Mouse (Mus musculus) kidney, embryonic 14.5 days (tissue): ENCODE data around the gene Vmn1r199. TPM values are rescaled to one million over a fixed set of nuclear protein-coding genes. Genes with fewer than 3 reads are reported as not detected.
"Not testable (repeated sequence)": the region's sequence is repeated elsewhere in the genome, so short reads cannot be mapped to it uniquely, and the experiment has no call there.

Experiments
- ATAC-seq: fragments of 200-750 bp; cut with Nextera tagmentation; 2 replicates; pipeline ENCODE4 v1.8.0; 2017; ENCODE audit warnings: moderate number of reproducible peaks, mild to moderate bottlenecking, moderate TSS enrichment, moderate library complexity; ENCODE audit not compliant: low FRiP score, low TSS enrichment
- H3K27ac ChIP-seq: fragments of 300-500 bp; sonication (generic); 2 replicates; pipeline ENCODE4 v1.5.1; 2014; ENCODE audit warnings: low read depth, mild to moderate bottlenecking, low read length, moderate library complexity, mixed read lengths
- H3K27me3 ChIP-seq: fragments of 300-500 bp; sonication (generic); 2 replicates; pipeline ENCODE4 v1.6.1; 2014; ENCODE audit warnings: mild to moderate bottlenecking, low read length; ENCODE audit not compliant: control insufficient read depth, insufficient read depth
- H3K36me3 ChIP-seq: fragments of 300-500 bp; sonication (generic); 2 replicates; pipeline ENCODE4 v1.6.1; 2014; ENCODE audit warnings: low read length, mixed read lengths; ENCODE audit not compliant: control insufficient read depth, insufficient read depth
- H3K4me1 ChIP-seq: fragments of 300-500 bp; sonication (generic); 2 replicates; pipeline ENCODE4 v1.6.1; 2014; ENCODE audit warnings: low read length, mixed read lengths; ENCODE audit not compliant: control insufficient read depth, insufficient read depth
- H3K4me2 ChIP-seq: fragments of 300-500 bp; sonication (generic); replicated peaks from 2 replicates; pipeline ENCODE4 v1.6.1; 2014; ENCODE audit warnings: low read depth, mild to moderate bottlenecking, low read length
- H3K4me3 ChIP-seq: fragments of 300-500 bp; sonication (generic); 2 replicates; pipeline ENCODE4 v1.5.1; 2014; ENCODE audit warnings: mild to moderate bottlenecking, low read length
- H3K9ac ChIP-seq: fragments of 300-500 bp; sonication (generic); 2 replicates; pipeline ENCODE4 v1.6.1; 2014; ENCODE audit warnings: low read depth, mild to moderate bottlenecking, low read length, moderate library complexity
- H3K9me3 ChIP-seq: fragments of 300-500 bp; sonication (generic); 2 replicates; pipeline ENCODE4 v1.6.1; 2016; ENCODE audit warnings: low read length; ENCODE audit not compliant: control insufficient read depth
- WGBS: fragments of 180-500 bp; shearing (Covaris S2); extraction: QIAGEN DNeasy Blood & Tissue Kit; methylation state at CpG from one replicate; pipeline ENCODE4 v1.1.7; 2014; 5-methylcytosine and 5-hydroxymethylcytosine counted together
- polyA plus RNA-seq: library from polyadenylated mRNA; unstranded; fragments of >200 nt; fragmentation: Nextera tagmentation; extraction: Ambion mirVana; gene quantifications from 2 replicates; pipeline ENCODE4 v1.2.1, GENCODE M21; 2014

Vmn1r199 gene
- not detected in 2 replicates for polyA plus RNA-seq

DNA sequence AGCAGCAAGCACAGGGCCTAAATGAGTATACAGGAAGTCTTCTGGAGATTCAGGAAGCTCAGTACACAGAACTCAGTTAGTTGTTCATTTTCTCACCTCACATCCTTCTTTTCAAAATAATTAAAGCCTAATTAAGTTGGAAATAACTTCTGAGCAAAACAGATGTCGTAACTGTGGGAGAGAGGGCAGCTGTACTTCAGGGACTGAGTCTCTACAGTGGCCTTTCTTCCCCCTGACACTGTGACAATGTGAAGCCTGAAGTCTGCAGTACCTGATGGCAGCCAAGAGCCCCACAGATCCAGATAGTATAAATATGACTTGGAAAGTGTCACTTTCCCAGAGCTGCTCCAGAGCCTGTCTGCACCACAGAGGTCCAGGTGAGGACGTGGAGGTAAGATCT is at the start of gene Vmn1r199:
TSS of gene Vmn1r199 (plus strand) at position 301 of the 400 bp plus-strand sequence.
- no peaks in the 10 kb centered on the region for H3K27me3 ChIP-seq
- H3K9ac ChIP-seq, result no peak within 1 kb of the TSS
- H3K4me1 ChIP-seq, result no peaks in the 10 kb centered on the region
- H3K4me2 ChIP-seq, result no peak within 1 kb of the TSS
- H3K9me3 ChIP-seq, result no peaks in the 10 kb centered on the region
- H3K36me3 ChIP-seq, result no peaks in the 10 kb centered on the region
- no peak for ATAC-seq
- H3K27ac ChIP-seq, result no peak within 1 kb of the TSS
- WGBS, result 76% methylated on average over 2 of the region's 2 CpGs
- no peak within 1 kb of the TSS for H3K4me3 ChIP-seq

DNA sequence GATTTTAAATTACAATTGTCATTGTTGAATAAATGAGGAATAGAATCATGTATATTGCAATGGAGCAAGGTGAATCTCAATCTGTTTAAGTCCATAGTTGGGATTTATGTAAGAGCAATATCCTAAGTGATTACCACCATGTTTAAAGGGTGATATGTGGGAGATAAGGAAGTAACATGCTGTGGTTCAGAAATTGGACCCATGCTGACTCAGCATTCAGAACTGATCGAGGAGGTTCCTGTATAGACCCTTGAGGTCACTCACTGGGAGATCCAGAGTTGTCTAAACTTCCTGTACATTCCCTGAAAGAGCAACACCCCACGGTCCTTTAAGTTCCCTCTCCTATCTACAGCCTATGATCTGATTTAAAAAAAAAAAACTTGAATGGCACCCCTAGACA is 46.3 kb upstream of the Vmn1r199 start:
- Histone ChIP-seq H3K27ac (no peak overlapping the region), H3K36me3 (no peaks in the 10 kb centered on the region), H3K4me1 (no peaks in the 10 kb centered on the region), H3K9ac (no peak overlapping the region), H3K4me3 (no peak overlapping the region), H3K9me3 (no peaks in the 10 kb centered on the region), H3K27me3 (no peaks in the 10 kb centered on the region), H3K4me2 (no peak overlapping the region)
- 63% methylated on average over 2 of the region's 2 CpGs for WGBS
- ATAC-seq, result no peak

DNA sequence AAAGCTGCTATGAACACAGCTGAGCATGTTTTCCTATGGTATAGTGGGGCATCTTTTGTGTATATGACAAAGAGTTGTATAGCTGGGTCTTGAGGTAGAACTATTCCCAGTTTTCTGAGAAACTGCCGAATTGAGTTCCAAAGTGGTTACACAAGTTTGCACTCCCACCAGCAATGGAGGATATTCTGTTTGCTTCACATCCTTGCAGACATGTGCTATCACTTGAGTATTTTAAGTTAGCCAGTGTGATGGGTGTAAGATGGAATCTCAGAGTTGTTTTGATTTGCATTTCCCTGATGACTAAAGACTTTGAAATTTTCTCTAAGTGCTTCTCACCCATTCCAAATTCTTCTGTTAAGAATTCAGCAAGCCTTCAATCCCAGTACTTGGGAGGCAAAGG is 44.1 kb upstream of the Vmn1r199 start:
- Histone ChIP-seq H3K4me3 (no peak overlapping the region), H3K9ac (no peak overlapping the region), H3K27ac (no peak overlapping the region), H3K27me3 (no peaks in the 10 kb centered on the region), H3K4me2 (no peak overlapping the region), H3K4me1 (no peaks in the 10 kb centered on the region), H3K36me3 (no peaks in the 10 kb centered on the region), H3K9me3 (no peaks in the 10 kb centered on the region)
- ATAC-seq, result no peak
- WGBS, result 83% methylated on average over 1 of the region's 1 CpGs

DNA sequence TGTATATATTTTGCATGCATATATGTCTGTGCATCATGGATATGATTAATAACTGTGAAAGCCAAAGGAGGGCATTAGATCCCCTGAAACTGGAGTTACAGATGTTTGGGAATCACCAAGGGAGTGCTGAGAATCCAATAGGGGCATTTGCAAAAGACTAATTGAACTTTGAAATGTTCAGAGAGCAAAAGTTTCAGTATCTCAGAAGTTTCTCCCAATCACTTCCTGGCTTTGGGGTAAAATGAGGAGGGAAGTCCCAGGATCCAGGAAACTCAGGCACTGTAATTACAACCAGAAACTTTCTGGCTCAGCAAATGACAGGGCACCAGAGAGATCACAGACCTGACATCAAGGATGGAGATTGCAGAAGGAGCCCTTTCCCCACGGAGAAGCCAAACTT is 29.6 kb upstream of the Vmn1r199 start, which contains the start of gene Vmn1r198:
TSS of gene Vmn1r198 (plus strand) at position 301 of the 400 bp plus-strand sequence.
- Histone ChIP-seq H3K9me3 (no peaks in the 10 kb centered on the region), H3K36me3 (no peaks in the 10 kb centered on the region), H3K4me2 (no peak within 1 kb of the TSS), H3K4me1 (no peaks in the 10 kb centered on the region), H3K9ac (no peak within 1 kb of the TSS), H3K27me3 (no peaks in the 10 kb centered on the region), H3K4me3 (no peak within 1 kb of the TSS), H3K27ac (no peak within 1 kb of the TSS)
- no peak for ATAC-seq
- 21% methylated on average over 1 of the region's 1 CpGs for WGBS

DNA sequence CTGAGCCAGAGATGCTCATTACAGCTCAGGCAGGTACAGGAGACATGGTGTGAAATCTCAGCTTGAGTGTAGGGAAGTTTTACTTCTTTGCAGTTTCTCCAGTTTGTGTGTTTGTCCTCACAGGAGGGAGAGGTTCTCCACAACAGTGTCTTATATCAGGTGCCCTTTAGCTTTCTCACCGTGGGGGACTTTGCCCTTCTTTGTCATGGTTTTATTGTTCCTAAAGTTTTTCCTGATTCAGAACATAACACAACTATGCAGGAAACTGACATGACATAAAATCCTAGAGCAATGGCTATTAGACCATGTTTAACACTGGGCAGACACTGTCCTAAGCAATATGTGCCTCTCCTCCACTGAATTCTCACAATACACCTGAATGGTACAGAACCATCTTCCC is 28.8 kb upstream of the Vmn1r199 start:
- Histone ChIP-seq H3K9ac (no peak overlapping the region), H3K27ac (no peak overlapping the region), H3K4me1 (no peaks in the 10 kb centered on the region), H3K27me3 (no peaks in the 10 kb centered on the region), H3K9me3 (no peaks in the 10 kb centered on the region), H3K4me2 (no peak overlapping the region), H3K4me3 (no peak overlapping the region), H3K36me3 (no peaks in the 10 kb centered on the region)
- 61% methylated on average over 1 of the region's 1 CpGs for WGBS
- ATAC-seq, result no peak

DNA sequence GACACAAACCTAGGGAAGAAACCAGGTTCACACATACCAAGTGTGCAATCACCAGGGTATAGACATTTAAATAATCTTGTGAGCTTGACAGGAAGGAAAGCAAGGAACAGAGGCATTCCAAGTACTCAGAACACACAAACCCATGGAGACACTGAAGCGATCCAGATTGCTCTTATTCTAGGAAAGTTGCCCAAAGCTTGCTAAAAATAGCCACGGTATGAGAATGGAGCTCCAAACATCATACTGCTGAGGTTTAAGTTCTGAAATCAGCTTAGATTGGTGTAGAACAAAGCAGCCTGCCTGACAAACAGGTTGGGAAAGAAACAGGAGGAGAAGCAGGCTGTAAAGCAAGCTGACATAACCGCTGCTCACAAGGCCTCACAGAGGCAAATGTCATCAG is 1.5 kb downstream of the Vmn1r199 start:
- ATAC-seq, H3K4me1 ChIP-seq, H3K4me3 ChIP-seq, H3K9me3 ChIP-seq, H3K36me3 ChIP-seq, H3K27ac ChIP-seq, H3K27me3 ChIP-seq, H3K4me2 ChIP-seq, H3K9ac ChIP-seq: not testable (repeated sequence)
- 82% methylated on average over 3 of the region's 3 CpGs for WGBS

DNA sequence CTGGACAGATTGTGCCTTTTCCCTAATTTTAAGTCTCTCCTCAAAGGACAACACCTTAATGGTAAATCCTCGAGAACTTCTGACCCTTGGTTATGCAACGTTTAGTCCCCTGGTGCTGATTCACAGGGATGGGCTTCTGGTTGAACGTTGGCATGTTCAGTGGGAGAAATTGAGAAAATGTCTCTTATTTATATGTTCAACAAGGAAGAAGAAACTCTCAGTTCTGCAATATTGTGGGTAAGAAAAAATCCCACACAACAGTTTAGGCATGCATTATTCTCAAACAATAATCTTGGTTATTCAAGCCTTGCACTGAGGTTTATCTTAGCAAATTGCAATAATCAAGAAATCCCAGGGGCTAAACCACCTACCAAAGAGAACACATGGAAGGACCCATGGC is 3.8 kb downstream of the Vmn1r199 start:
- no peaks in the 10 kb centered on the region for H3K27me3 ChIP-seq
- H3K27ac ChIP-seq, result no peak overlapping the region
- H3K4me2 ChIP-seq, result no peak overlapping the region
- ATAC-seq, result no peak
- WGBS, result 87% methylated on average over 3 of the region's 3 CpGs
- no peak overlapping the region for H3K4me3 ChIP-seq
- H3K36me3 ChIP-seq, result no peaks in the 10 kb centered on the region
- no peak overlapping the region for H3K9ac ChIP-seq
- no peaks in the 10 kb centered on the region for H3K4me1 ChIP-seq
- H3K9me3 ChIP-seq, result no peaks in the 10 kb centered on the region

DNA sequence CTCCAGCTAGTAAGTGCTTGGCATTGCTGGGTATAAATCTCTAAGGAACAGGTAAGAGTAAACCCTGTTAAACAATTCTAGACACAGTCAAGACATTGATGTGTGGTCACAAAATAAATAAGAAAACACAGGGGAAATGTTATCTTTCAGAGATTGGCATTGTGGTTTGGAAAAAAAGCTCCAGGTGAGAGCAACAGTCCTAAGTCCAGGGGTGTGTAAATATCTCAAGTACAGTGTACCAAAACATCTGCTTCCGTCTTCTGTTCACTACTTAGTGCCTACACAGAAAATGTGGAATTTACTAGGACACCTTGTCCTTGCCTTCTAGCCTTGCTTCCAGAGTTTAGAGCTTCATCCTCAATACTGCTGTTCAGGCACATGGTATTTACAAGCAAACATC is 7.4 kb downstream of the Vmn1r199 start:
- no peaks in the 10 kb centered on the region for H3K4me1 ChIP-seq
- no peak overlapping the region for H3K27ac ChIP-seq
- WGBS, result 78% methylated on average over 1 of the region's 1 CpGs
- H3K36me3 ChIP-seq, result no peaks in the 10 kb centered on the region
- H3K9me3 ChIP-seq, result no peaks in the 10 kb centered on the region
- H3K27me3 ChIP-seq, result no peaks in the 10 kb centered on the region
- H3K9ac ChIP-seq, result no peak overlapping the region
- H3K4me2 ChIP-seq, result no peak overlapping the region
- no peak for ATAC-seq
- no peak overlapping the region for H3K4me3 ChIP-seq

DNA sequence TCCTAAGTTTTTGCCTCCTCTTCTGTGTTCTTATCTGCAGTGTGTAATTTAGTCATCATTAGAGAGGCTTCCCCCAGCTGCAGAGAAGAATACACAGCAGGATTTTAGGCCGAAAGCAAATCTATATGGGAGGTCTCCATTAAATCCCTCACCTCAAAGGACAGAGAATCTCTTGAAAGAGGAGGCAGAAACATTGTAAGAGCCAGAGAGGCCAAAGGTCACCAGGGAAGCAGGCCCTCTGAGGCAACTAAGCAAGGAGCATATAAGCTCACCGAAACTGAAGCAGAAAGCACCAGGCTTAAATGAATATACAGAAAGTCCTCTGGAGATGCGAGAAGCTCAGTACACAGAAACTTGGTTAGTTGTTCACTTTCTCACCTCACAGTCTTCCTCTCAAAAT is 10.5 kb downstream of the Vmn1r199 start, which contains the start of gene Vmn1r200:
TSS of gene Vmn1r200 (plus strand) at position 301 of the 400 bp plus-strand sequence.
- no peak for ATAC-seq
- no peak within 1 kb of the TSS for H3K4me3 ChIP-seq
- H3K9me3 ChIP-seq, result no peaks in the 10 kb centered on the region
- H3K9ac ChIP-seq, result no peak within 1 kb of the TSS
- no peaks in the 10 kb centered on the region for H3K27me3 ChIP-seq
- no peaks in the 10 kb centered on the region for H3K36me3 ChIP-seq
- no peak within 1 kb of the TSS for H3K4me2 ChIP-seq
- H3K4me1 ChIP-seq, result no peaks in the 10 kb centered on the region
- H3K27ac ChIP-seq, result no peak within 1 kb of the TSS
- WGBS, result 61% methylated on average over 3 of the region's 3 CpGs
